Mouse (Mus musculus) stomach, embryonic 16.5 days (tissue): ENCODE data around the gene AI837181. TPM values are rescaled to one million over a fixed set of nuclear protein-coding genes. Genes with fewer than 3 reads are reported as not detected.

Experiments
- ATAC-seq: fragments of 200-750 bp; cut with Nextera tagmentation; 2 replicates; pipeline ENCODE4 v1.8.0; 2017; ENCODE audit warnings: moderate number of reproducible peaks, moderate TSS enrichment; ENCODE audit not compliant: insufficient read depth, low FRiP score
- H3K27ac ChIP-seq: fragments of 300-500 bp; sonication (generic); 2 replicates; pipeline ENCODE4 v1.5.1; 2014; ENCODE audit warnings: low read length
- H3K27me3 ChIP-seq: fragments of 300-500 bp; sonication (generic); 2 replicates; pipeline ENCODE4 v1.6.1; 2014; ENCODE audit warnings: low read length, control low read depth, mixed read lengths; ENCODE audit not compliant: control insufficient read depth, insufficient read depth
- H3K36me3 ChIP-seq: fragments of 300-500 bp; sonication (generic); 2 replicates; pipeline ENCODE4 v1.6.1; 2014; ENCODE audit warnings: low read length; ENCODE audit not compliant: control insufficient read depth, insufficient read depth
- H3K4me1 ChIP-seq: fragments of 300-500 bp; sonication (generic); 2 replicates; pipeline ENCODE4 v1.6.1; 2014; ENCODE audit warnings: low read length, control low read depth, mixed read lengths; ENCODE audit not compliant: control insufficient read depth, insufficient read depth
- H3K4me2 ChIP-seq: fragments of 300-500 bp; sonication (generic); 2 replicates; pipeline ENCODE4 v1.6.1; 2014; ENCODE audit warnings: low read depth, low read length, mixed read lengths
- H3K4me3 ChIP-seq: fragments of 300-500 bp; sonication (generic); replicated peaks from 2 replicates; pipeline ENCODE4 v1.5.1; 2014; ENCODE audit warnings: mild to moderate bottlenecking, low read length
- H3K9ac ChIP-seq: fragments of 300-500 bp; sonication (generic); 2 replicates; pipeline ENCODE4 v1.6.1; 2014; ENCODE audit warnings: low read length
- H3K9me3 ChIP-seq: fragments of 300-500 bp; sonication (generic); replicated peaks from 2 replicates; pipeline ENCODE4 v1.6.1; 2016; ENCODE audit warnings: low read length, control low read depth; ENCODE audit not compliant: control insufficient read depth
- WGBS: fragments of 180-500 bp; shearing (Covaris S2); extraction: QIAGEN DNeasy Blood & Tissue Kit; methylation state at CpG from one replicate; pipeline ENCODE4 v1.1.7; 2014; 5-methylcytosine and 5-hydroxymethylcytosine counted together
- polyA plus RNA-seq: library from polyadenylated mRNA; unstranded; fragments of >200 nt; fragmentation: Nextera tagmentation; extraction: Ambion mirVana; gene quantifications from 2 replicates; pipeline ENCODE4 v1.2.1, GENCODE M21; 2015

Gene AI837181
- polyA plus RNA-seq, 1 experiment from 2014 or later, result 14.3 TPM

GRCm38 (mm10) chr19:5430408-5430807, 5.5 kb downstream of the AI837181 start:
- no peaks in the 10 kb centered on the region for H3K27me3 ChIP-seq
- H3K36me3 ChIP-seq, result no peaks in the 10 kb centered on the region
- H3K4me1 ChIP-seq, result peaks cover 32% of the 10 kb centered on the region
- H3K4me3 ChIP-seq, result no peak overlapping the region
- H3K9ac ChIP-seq, result no peak overlapping the region
- WGBS, result 83% methylated on average over 1 of the region's 1 CpGs
- ATAC-seq, result no peak
- no peaks in the 10 kb centered on the region for H3K9me3 ChIP-seq
- no peak overlapping the region for H3K27ac ChIP-seq
- H3K4me2 ChIP-seq, result no peak overlapping the region

GRCm38 (mm10) chr19:5431911-5432464, 7.0 kb downstream of the AI837181 start:
- Histone ChIP-seq H3K4me1 (peaks cover 19% of the 10 kb centered on the region), H3K4me3 (no peak overlapping the region), H3K27me3 (no peaks in the 10 kb centered on the region), H3K9me3 (no peaks in the 10 kb centered on the region), H3K9ac (no peak overlapping the region), H3K36me3 (no peaks in the 10 kb centered on the region), H3K27ac (no peak overlapping the region), H3K4me2 (no peak overlapping the region)
- 70% methylated on average over 4 of the region's 4 CpGs for WGBS
- ATAC-seq, result no peak

GRCm38 (mm10) chr19:5432992-5433852, 8.3 kb downstream of the AI837181 start:
- H3K27ac ChIP-seq, result peak overlapping the region; percentile 72
- 4% methylated on average over 16 of the region's 16 CpGs for WGBS
- H3K9ac ChIP-seq, result peak overlapping the region; percentile 68
- peak overlapping the region; percentile 71 for H3K4me2 ChIP-seq
- H3K4me1 ChIP-seq, result peaks cover 16% of the 10 kb centered on the region
- peak; percentile 71 for ATAC-seq
- H3K27me3 ChIP-seq, result no peaks in the 10 kb centered on the region
- peak overlapping the region; percentile 42 for H3K4me3 ChIP-seq
- H3K36me3 ChIP-seq, result no peaks in the 10 kb centered on the region
- no peaks in the 10 kb centered on the region for H3K9me3 ChIP-seq

GRCm38 (mm10) chr19:5433951-5434350, 9.0 kb downstream of the AI837181 start:
- no peaks in the 10 kb centered on the region for H3K9me3 ChIP-seq
- no peak overlapping the region for H3K4me3 ChIP-seq
- no peaks in the 10 kb centered on the region for H3K36me3 ChIP-seq
- no peaks in the 10 kb centered on the region for H3K27me3 ChIP-seq
- ATAC-seq, result no peak
- H3K4me1 ChIP-seq, result peaks cover 16% of the 10 kb centered on the region
- peak overlapping the region; percentile 71 for H3K4me2 ChIP-seq
- 55% methylated on average over 7 of the region's 7 CpGs for WGBS
- peak overlapping the region; percentile 68; the same call in 1 of the 2 replicates for H3K9ac ChIP-seq
- peak overlapping the region; percentile 72 for H3K27ac ChIP-seq

- 58% methylated on average over 9 of the region's 9 CpGs for WGBS
- H3K4me2 ChIP-seq, result no peak overlapping the region
- no peak for ATAC-seq
- H3K36me3 ChIP-seq, result no peaks in the 10 kb centered on the region
- peaks cover 15% of the 10 kb centered on the region for H3K4me1 ChIP-seq
- no peak overlapping the region for H3K27ac ChIP-seq
- H3K9ac ChIP-seq, result no peak overlapping the region
- no peak overlapping the region for H3K4me3 ChIP-seq
- H3K27me3 ChIP-seq, result peaks cover 28% of the 10 kb centered on the region
- H3K9me3 ChIP-seq, result no peaks in the 10 kb centered on the region
Observed at GRCm38 (mm10) chr19:5444371-5444908, 19.5 kb downstream of the AI837181 start.

- no peak for ATAC-seq
- 24% methylated on average over 7 of the region's 7 CpGs for WGBS
- Histone ChIP-seq H3K9ac (no peak overlapping the region), H3K27ac (no peak overlapping the region), H3K4me3 (no peak overlapping the region), H3K4me2 (no peak overlapping the region), H3K9me3 (no peaks in the 10 kb centered on the region), H3K36me3 (no peaks in the 10 kb centered on the region), H3K4me1 (peaks cover 15% of the 10 kb centered on the region), H3K27me3 (peaks cover 33% of the 10 kb centered on the region)
Observed at GRCm38 (mm10) chr19:5444954-5445353, 20.0 kb downstream of the AI837181 start.

- no peak overlapping the region for H3K27ac ChIP-seq
Observed at GRCm38 (mm10) chr19:5445747-5446146, 20.8 kb downstream of the AI837181 start.

GRCm38 (mm10) chr19:5447515-5448353, 22.8 kb downstream of the AI837181 start, which contains the start of gene Fosl1:
Fosl1 (plus strand) TSS chr19:5447547.
- peaks cover 36% of the 10 kb centered on the region for H3K27me3 ChIP-seq
- no peaks in the 10 kb centered on the region for H3K9me3 ChIP-seq
- peak within 1 kb of the TSS; percentile 57 for H3K4me3 ChIP-seq
- under 1% methylated on average over 70 of the region's 70 CpGs for WGBS
- H3K36me3 ChIP-seq, result no peaks in the 10 kb centered on the region
- H3K27ac ChIP-seq, result no peak within 1 kb of the TSS
- peak within 1 kb of the TSS; percentile 99 for H3K4me2 ChIP-seq
- peak; percentile 73 for ATAC-seq
- H3K9ac ChIP-seq, result peak within 1 kb of the TSS; percentile 30
- H3K4me1 ChIP-seq, result peaks cover 15% of the 10 kb centered on the region

More at GRCm38 (mm10) chr19:5445747-5446146, 20.8 kb downstream of the AI837181 start:
- no peak overlapping the region for H3K4me3 ChIP-seq
- H3K27me3 ChIP-seq, result peaks cover 36% of the 10 kb centered on the region
- H3K4me2 ChIP-seq, result no peak overlapping the region
- no peaks in the 10 kb centered on the region for H3K9me3 ChIP-seq
- no peaks in the 10 kb centered on the region for H3K36me3 ChIP-seq
- 89% methylated on average over 5 of the region's 5 CpGs for WGBS
- peaks cover 15% of the 10 kb centered on the region for H3K4me1 ChIP-seq
- no peak overlapping the region for H3K9ac ChIP-seq
- no peak for ATAC-seq
